Mouse (Mus musculus) MEL (cell line): Measurements from ENCODE around the gene Amt. TPM values are rescaled to one million over a fixed set of nuclear protein-coding genes. Genes with fewer than 3 reads are reported as not detected.
A peak's percentile ranks its signal among the peaks of the same experiment; 100 is the strongest.
"Not testable (repeated sequence)": the region's sequence is repeated elsewhere in the genome, so short reads cannot be mapped to it uniquely, and the experiment has no call there.

ENCODE experiments used
- DNase-seq: peaks from one replicate; pipeline ENCODE4 v3.0.0; 2011; ENCODE audit warnings: low read depth, low spot score
- H3K27ac ChIP-seq: 2 replicates; pipeline ENCODE4 v1.5.1; 2012; ENCODE audit warnings: low read depth, mild to moderate bottlenecking, control low read depth, low read length, moderate library complexity; ENCODE audit not compliant: control insufficient read depth
- H3K27me3 ChIP-seq, 2 experiments: fragments of 150-350 bp in 1 of 2; sonication (generic) in 1 of 2; 2 replicates each; pipeline ENCODE4 v1.6.1; 2012; ENCODE audit warnings: low read length in 2 of 2, mild to moderate bottlenecking in 2 of 2, improper control_type of control experiment in 1 of 2, moderate library complexity in 1 of 2; ENCODE audit not compliant: insufficient read depth in 2 of 2, control insufficient read depth in 1 of 2
- H3K36me3 ChIP-seq, 2 experiments: 2 replicates each; pipeline ENCODE4 v1.6.1; 2012 to 2014; ENCODE audit warnings: low read length in 2 of 2, improper control_type of control experiment in 1 of 2, inconsistent platforms in 1 of 2, mild to moderate bottlenecking in 1 of 2; ENCODE audit not compliant: insufficient read depth in 2 of 2, control insufficient read depth in 1 of 2
- H3K4me1 ChIP-seq, 2 experiments: fragments of 150-350 bp in 1 of 2; sonication (generic) in 1 of 2; 2 replicates each; pipeline ENCODE4 v1.6.1; 2012; ENCODE audit warnings: low read length in 2 of 2, improper control_type of control experiment in 1 of 2, mild to moderate bottlenecking in 1 of 2; ENCODE audit not compliant: insufficient read depth in 2 of 2, control insufficient read depth in 1 of 2
- H3K4me3 ChIP-seq, 2 experiments: fragments of 150-350 bp in 1 of 2; sonication (generic) in 1 of 2; 2 replicates each; pipeline ENCODE4 v1.5.1; 2012; ENCODE audit warnings: low read depth in 2 of 2, low read length in 2 of 2, mild to moderate bottlenecking in 2 of 2, moderate library complexity in 2 of 2, control low read depth in 1 of 2, improper control_type of control experiment in 1 of 2; ENCODE audit not compliant: control insufficient read depth in 1 of 2, insufficient read depth in 1 of 2
- H3K79me2 ChIP-seq: 2 replicates; pipeline ENCODE4 v1.6.1; 2012; ENCODE audit warnings: mild to moderate bottlenecking, low read length, moderate library complexity; ENCODE audit not compliant: control insufficient read depth, poor library complexity, insufficient read depth
- H3K9ac ChIP-seq: 2 replicates; pipeline ENCODE4 v1.6.1; 2012; ENCODE audit warnings: low read depth, mild to moderate bottlenecking, control low read depth, low read length, moderate library complexity; ENCODE audit not compliant: control insufficient read depth, poor library complexity, severe bottlenecking
- H3K9me3 ChIP-seq: fragments of 150-350 bp; sonication (generic); replicated peaks from 2 replicates; pipeline ENCODE4 v1.6.1; 2012; ENCODE audit warnings: mild to moderate bottlenecking, low read length, improper control_type of control experiment, moderate library complexity; ENCODE audit not compliant: insufficient read depth
- ELF1 ChIP-seq: IDR thresholded peaks from 2 replicates; pipeline ENCODE4 v1.6.1; 2014; ENCODE audit warnings: low read depth, mild to moderate bottlenecking, inconsistent platforms, low read length, improper control_type of control experiment, moderate library complexity
- EP300 ChIP-seq, 2 experiments: IDR thresholded peaks; 2 replicates each; pipeline ENCODE4 v1.6.1; 2011; ENCODE audit warnings: improper control_type of control experiment in 2 of 2, low read length in 2 of 2, low read depth in 1 of 2, mild to moderate bottlenecking in 1 of 2
- ETS1 ChIP-seq: IDR thresholded peaks from 2 replicates; pipeline ENCODE4 v1.6.1; 2012; ENCODE audit warnings: low read depth, mild to moderate bottlenecking, inconsistent platforms, low read length, improper control_type of control experiment, moderate library complexity
- GABPA ChIP-seq: IDR thresholded peaks from 2 replicates; pipeline ENCODE4 v1.6.1; 2012; ENCODE audit warnings: low read depth, mild to moderate bottlenecking, inconsistent platforms, low read length, improper control_type of control experiment, moderate library complexity
- GATA1 ChIP-seq: IDR thresholded peaks from 2 replicates; pipeline ENCODE4 v1.6.1; 2011; ENCODE audit warnings: low read depth, low read length, improper control_type of control experiment
- MAZ ChIP-seq: IDR thresholded peaks from 2 replicates; pipeline ENCODE4 v1.6.1; 2012; ENCODE audit warnings: low read depth, mild to moderate bottlenecking, inconsistent platforms, low read length, improper control_type of control experiment
- RCOR1 ChIP-seq: IDR thresholded peaks from 2 replicates; pipeline ENCODE4 v1.6.1; 2012; ENCODE audit warnings: low read depth, mild to moderate bottlenecking, inconsistent platforms, low read length, improper control_type of control experiment
- TBP ChIP-seq: IDR thresholded peaks from 2 replicates; pipeline ENCODE4 v1.8.0; 2011; ENCODE audit warnings: low read depth, low read length, improper control_type of control experiment
- ZNF384 ChIP-seq: IDR thresholded peaks from 2 replicates; pipeline ENCODE4 v1.6.1; 2012; ENCODE audit warnings: low read depth, mild to moderate bottlenecking, inconsistent platforms, low read length, improper control_type of control experiment
- polyA plus RNA-seq, 2 experiments: library from polyadenylated mRNA; stranded (reverse) in 1 of 2; unstranded in 1 of 2; fragments of >175 nt in 1 of 2; fragments of >200 nt in 1 of 2; gene quantifications; 2 replicates each; pipeline versions ENCODE4 v1.2.1 to v1.2.4; 2012; ENCODE audit warnings: low replicate concordance in 2 of 2, low read depth in 1 of 2; ENCODE audit not compliant: insufficient read length in 2 of 2, insufficient read depth in 1 of 2, missing spikeins in 1 of 2
- total RNA-seq: library from RNA; depleted of rRNA; stranded (reverse); fragments of 300-350 nt; gene quantifications from 2 replicates; pipeline ENCODE4 v1.2.3, GENCODE M21; 2012

Amt gene
- total and polyA plus RNA-seq, 3 experiments = 0.15 to 0.58 TPM; not detected in 1

DNA sequence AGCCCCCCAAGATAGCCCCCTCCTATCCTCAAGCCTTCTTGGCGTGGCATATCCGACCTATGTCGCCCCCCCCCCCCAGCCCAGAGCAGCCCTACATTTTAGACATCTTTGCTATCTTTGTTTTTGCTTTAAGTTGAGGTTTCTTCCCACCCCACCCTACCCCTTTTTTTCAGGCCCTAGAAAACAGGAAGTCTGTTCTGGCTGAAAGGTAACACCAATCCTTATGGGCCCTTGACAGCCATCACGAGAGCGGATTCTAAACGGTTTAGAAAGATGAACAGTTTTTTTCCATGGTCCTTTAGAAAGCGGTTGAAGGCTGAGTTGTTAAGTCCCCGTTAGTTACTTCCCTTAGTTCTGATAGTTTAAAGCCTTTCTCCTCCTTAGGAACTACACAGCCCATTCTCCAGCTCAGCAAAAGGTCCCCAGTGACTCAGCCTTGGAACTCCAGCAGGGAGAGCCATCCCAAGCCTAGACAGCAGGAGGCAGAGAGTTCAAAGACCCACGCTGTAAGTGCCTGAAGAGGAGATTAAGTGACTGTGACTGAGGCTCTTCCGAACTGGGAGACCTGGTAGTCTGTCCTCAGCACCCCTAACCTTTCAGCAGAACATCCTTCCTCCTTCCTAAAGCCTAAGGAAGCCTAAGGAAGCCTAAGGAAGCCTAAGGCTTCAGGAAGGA is 30.3 kb upstream of the Amt start:
- peaks cover 11% of the 10 kb centered on the region for H3K79me2 ChIP-seq
- H3K9ac ChIP-seq = peak overlapping the region; percentile 54
- H3K4me3 ChIP-seq = peak overlapping the region; percentile 23 to 35; a peak in 3 of 4 replicates
- TF ChIP-seq ZNF384 (peak; percentile 77), ETS1 (no peak), RCOR1 (peak; percentile 62), TBP (no peak), EP300 (IDR thresholded peaks at IDR 0.05; ENCODE audit: low read depth in 1 of 2, low read length in 2 of 2) (peak; percentile 24 to 37; a peak in 2 of 4 replicates), ELF1 (peak; percentile 48; the same call in 1 of the 2 replicates), MAZ (peak; percentile 45; the same call in 1 of the 2 replicates)
- DNase-seq = peak; percentile 77
- peak overlapping the region; percentile 70 for H3K27ac ChIP-seq
- H3K9me3 ChIP-seq = no peaks in the 10 kb centered on the region
- H3K4me1 ChIP-seq = peaks cover 2 to 39% of the 10 kb centered on the region in 2 experiments
- H3K36me3 ChIP-seq = peaks cover 0 to 33% of the 10 kb centered on the region in 2 experiments; a peak in 2 of 4 replicates
- peaks cover 0 to 2% of the 10 kb centered on the region in 2 experiments; a peak in 1 of 4 replicates for H3K27me3 ChIP-seq

DNA sequence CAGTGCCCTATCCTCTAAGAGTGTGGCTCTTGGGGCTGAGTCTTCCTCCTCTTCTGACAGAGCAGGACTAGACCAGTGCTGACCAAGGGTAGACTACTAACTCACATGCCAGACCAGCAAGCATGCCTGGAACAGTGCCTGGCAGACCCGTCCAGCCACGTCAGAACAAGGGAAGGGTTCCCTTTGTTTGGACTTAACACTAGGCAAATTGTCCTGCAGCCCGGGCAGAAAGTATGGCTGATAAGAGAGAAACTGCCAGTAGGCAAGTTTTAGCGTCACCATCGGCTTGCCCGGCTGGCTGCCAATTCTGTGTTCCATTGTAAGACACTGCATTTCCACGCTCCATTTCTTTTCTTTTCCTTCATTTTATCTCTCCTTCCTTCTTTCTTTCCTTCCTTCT is 29.0 kb upstream of the Amt start:
- H3K27me3 ChIP-seq = peaks cover 0 to 2% of the 10 kb centered on the region in 2 experiments; a peak in 3 of 4 replicates
- H3K4me1 ChIP-seq = peaks cover 0 to 26% of the 10 kb centered on the region in 2 experiments
- no peak overlapping the region for H3K9ac ChIP-seq
- peaks cover 0 to 23% of the 10 kb centered on the region in 2 experiments; a peak in 2 of 4 replicates for H3K36me3 ChIP-seq
- DNase-seq = no peak
- TF ChIP-seq TBP (no peak), GATA1 (no peak), GABPA (no peak)
- peaks cover 7% of the 10 kb centered on the region for H3K79me2 ChIP-seq
- no peaks in the 10 kb centered on the region for H3K9me3 ChIP-seq
- H3K27ac ChIP-seq = no peak overlapping the region
- no peak overlapping the region for H3K4me3 ChIP-seq

DNA sequence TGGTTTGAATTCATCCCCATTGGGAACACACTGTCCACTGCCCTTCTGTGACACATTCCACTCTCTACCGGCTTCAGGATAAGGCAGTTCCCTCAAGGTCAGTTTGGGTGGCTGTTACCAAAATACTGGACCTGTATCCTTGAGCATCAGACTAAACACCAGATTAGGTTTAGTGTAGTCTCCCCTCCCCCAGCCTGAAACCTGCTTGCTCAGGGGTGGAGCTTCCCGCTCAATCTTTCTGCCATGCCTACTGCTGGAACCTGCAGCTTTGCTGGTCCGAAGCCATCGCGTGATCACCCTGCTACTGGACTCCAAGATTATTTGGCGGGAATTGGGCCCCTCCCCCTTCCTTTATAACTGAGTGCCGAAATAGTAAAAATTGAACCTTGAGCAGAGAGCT is 28.0 kb upstream of the Amt start:
- not testable (repeated sequence) for H3K79me2 ChIP-seq, H3K9me3 ChIP-seq, H3K4me3 ChIP-seq, H3K27ac ChIP-seq, H3K9ac ChIP-seq, H3K27me3 ChIP-seq, DNase-seq
- peaks cover 0 to 21% of the 10 kb centered on the region in 2 experiments; a peak in 2 of 4 replicates for H3K36me3 ChIP-seq
- H3K4me1 ChIP-seq = peaks cover 0 to 22% of the 10 kb centered on the region in 2 experiments; a peak in 3 of 4 replicates
